Mouse (Mus musculus): Measurements from ENCODE around the gene Vps50. TPM values are rescaled to one million over a fixed set of nuclear protein-coding genes. Genes with fewer than 3 reads are reported as not detected.
"Not testable (repeated sequence)": the region's sequence is repeated elsewhere in the genome, so short reads cannot be mapped to it uniquely, and the experiment has no call there.

Vps50 gene
- total RNA-seq, 2 experiments from 2014 or later: 50.5 to 51.2 TPM

DNA sequence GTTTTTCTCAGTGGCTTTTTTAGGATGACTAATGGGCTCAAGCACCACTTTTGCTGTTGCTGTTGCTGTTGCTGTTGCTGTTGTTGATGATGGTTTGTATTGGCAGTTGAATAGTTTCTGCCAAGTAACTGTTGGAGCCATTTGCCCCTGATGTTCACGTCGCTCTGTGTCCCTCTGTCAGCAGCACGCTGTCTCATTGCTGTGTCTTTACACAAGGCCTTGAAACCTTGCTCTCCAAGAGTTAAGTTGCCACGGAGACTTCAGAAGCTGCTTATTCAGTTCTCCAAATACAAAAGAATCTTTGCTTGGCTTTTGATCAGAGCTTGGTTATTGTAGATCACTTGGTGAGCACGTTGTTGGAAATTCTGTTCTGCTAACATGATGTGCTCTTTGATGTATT is 33.3 kb downstream of the Vps50 start:
- DNase-seq (ENCODE audit: extremely low spot score in 1 of 2, low spot score in 1 of 2): no peak

- DNase-seq (ENCODE audit: extremely low spot score in 1 of 2, low spot score in 1 of 2): no peak
Observed at GRCm38 (mm10) chr6:3536048-3536447, 37.9 kb downstream of the Vps50 start.

DNA sequence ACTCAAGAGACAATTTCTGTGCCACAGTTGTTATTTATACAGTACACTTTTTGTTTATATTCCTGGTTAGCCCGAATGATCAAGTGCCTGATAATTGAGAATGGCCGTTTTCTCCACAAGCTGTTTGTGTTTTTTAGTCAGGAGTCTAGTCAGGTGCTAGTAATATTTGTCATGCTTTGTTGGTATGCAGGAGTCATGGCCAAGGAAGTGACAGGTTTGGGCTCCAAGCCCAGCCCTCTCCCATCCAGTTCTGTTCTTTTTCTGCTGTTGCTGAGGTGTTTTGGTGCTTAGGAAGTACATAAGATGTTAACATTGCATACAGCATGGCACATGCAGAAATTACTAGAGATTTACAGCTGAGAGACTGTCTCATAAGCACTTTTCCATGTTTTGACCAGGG is 41.3 kb downstream of the Vps50 start:
- DNase-seq (ENCODE audit: extremely low spot score in 1 of 2, low spot score in 1 of 2): no peak

DNA sequence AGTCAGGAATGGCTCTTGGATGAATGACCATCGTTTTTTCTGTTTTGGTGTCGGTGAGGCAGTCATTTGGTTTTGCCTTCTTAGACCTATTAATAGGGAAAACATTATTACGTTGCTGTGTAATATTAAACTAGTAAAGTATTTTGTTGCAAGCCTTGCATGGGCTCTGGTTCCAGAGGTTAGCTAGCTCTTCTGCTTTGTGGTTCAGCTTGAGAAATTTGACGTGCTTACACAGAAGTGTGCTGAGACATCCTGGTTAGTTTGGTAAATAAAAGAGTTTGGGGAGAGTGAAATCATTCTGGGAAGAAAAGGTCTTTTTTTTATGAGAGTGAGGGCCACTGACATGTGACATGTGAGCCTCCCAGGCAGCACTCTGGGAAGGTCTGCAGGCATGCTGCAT is 45.7 kb downstream of the Vps50 start:
- no peak for DNase-seq (ENCODE audit: extremely low spot score in 1 of 2, low spot score in 1 of 2)

DNA sequence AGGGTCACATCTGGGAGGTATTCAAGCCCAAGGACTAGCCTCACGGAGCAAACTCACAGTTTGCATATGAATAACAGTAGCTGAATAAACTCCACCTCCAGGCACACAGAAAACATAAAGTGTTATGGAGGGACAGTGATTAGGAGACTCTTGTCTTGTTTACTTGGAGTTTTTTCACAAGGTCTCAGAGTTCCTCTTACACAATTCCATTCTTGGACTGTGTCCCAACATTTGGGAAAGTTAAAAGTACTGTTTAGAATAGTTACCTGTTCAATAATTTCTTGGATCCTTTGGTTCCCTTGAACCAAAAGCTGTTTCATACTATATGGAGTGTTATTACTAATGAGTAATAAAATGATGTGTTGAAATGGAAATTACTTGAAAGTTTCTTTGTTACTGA is 46.8 kb downstream of the Vps50 start:
- DNase-seq (ENCODE audit: extremely low spot score in 1 of 2, low spot score in 1 of 2): no peak

DNA sequence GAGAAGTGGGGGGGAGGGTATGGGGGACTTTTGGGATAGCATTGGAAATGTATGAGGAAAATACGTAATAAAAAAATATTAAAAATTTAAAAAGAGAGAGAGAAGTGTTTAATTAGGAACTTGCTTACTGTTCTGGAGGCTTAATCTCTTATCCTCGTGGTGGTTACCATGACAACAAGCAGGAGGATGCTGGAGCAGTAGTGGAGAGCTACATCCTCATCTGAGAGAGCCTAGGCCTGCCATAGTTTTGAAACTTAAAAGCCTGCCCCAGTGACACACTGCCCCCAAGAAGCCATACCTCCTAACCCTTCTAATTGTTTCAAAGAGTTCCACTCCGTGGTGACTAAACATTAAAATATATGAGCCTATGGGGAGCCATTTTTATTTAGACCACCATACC is 50.8 kb downstream of the Vps50 start:
- no peak for DNase-seq (ENCODE audit: extremely low spot score in 1 of 2, low spot score in 1 of 2)

DNA sequence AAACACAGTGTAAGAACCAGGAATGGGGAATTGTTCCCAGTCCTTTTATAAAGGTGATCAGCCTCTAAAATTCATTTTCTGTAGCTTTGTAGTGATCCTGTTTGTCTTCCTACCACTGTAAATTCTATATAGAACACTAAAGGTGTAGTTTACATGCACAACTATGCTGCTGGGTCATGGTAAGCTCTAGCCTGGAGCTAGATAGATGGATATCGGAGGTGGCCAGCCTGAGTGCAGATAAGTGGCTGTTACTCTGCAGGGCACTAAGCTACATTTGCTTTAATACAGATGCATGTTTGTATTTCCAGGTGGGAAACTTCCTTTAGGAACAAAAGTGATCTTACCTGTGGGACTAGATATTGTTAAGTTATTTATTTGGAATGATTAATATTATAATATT is 51.8 kb downstream of the Vps50 start:
- no peak for DNase-seq (ENCODE audit: extremely low spot score in 1 of 2, low spot score in 1 of 2)

DNA sequence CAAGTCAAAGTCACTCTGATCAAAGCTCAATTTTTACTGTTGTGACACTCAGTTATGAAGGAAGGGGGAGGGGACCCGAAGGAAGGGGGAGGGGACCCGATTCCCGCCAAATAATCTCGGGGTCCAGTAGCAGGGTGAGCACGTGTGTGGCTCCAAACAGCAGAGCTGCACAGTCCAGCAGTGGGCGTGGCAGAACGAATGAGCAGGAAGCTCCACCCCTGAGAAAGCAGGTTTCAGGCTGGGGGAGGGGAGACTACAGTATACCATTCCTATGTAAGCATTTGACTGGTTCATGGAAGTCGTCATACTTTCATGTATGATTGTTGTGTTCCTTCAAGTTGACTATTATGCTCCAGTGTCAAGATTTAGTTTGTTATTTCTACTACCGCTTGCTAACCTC is 54.5 kb downstream of the Vps50 start:
- DNase-seq (ENCODE audit: extremely low spot score in 1 of 2, low spot score in 1 of 2): not testable (repeated sequence)

DNA sequence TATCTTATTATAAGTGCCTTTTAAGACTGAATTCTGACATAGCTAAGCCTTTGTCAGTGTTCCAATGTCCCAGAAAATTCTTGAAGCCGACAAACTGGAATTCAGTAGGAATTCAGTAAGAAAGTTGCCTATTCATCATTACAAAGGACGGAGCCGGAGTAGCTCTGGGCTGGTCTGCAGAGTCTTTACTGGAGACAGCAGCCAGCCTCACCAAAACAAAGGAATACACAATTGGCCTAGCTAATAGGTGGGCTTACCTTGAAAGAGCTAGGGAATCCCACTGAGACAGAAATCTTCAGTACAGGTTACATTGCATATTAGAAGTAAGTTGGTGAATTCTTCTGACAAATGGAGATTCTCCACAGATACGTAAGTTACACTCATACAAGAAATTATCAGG is 59.0 kb downstream of the Vps50 start:
- no peak for DNase-seq (ENCODE audit: extremely low spot score in 1 of 2, low spot score in 1 of 2)

GRCm38 (mm10) chr6:3560009-3560408 is 61.8 kb downstream of the Vps50 start:
- no peak for DNase-seq (ENCODE audit: extremely low spot score in 1 of 2, low spot score in 1 of 2)

- DNase-seq (ENCODE audit: extremely low spot score in 1 of 2, low spot score in 1 of 2): no peak
Observed at GRCm38 (mm10) chr6:3562301-3562700, 64.1 kb downstream of the Vps50 start.

DNA sequence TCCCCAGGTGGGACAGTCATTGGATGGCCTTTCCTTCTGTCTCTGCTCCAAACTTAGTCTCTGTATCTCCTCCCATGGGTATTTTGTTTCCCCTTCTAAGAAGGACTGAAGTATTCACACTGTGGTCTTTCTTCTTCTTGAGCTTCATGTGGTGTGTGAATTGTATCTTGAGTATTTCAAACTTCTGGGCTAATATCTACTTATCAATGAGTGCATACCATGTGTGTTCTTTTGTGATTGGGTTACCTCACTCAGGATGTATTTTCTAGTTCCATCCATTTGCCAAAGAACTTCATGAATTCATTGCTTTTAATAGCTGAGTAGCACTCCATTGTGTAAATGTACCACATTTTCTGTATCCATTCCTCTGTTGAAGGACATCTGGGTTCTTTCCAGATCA is 65.9 kb downstream of the Vps50 start:
- DNase-seq (ENCODE audit: extremely low spot score in 1 of 2, low spot score in 1 of 2): not testable (repeated sequence)

GRCm38 (mm10) chr6:3565005-3565404 is 66.8 kb downstream of the Vps50 start:
- DNase-seq (ENCODE audit: extremely low spot score in 1 of 2, low spot score in 1 of 2): no peak

GRCm38 (mm10) chr6:3565667-3566066 is 67.5 kb downstream of the Vps50 start:
- DNase-seq (ENCODE audit: extremely low spot score in 1 of 2, low spot score in 1 of 2): no peak

DNA sequence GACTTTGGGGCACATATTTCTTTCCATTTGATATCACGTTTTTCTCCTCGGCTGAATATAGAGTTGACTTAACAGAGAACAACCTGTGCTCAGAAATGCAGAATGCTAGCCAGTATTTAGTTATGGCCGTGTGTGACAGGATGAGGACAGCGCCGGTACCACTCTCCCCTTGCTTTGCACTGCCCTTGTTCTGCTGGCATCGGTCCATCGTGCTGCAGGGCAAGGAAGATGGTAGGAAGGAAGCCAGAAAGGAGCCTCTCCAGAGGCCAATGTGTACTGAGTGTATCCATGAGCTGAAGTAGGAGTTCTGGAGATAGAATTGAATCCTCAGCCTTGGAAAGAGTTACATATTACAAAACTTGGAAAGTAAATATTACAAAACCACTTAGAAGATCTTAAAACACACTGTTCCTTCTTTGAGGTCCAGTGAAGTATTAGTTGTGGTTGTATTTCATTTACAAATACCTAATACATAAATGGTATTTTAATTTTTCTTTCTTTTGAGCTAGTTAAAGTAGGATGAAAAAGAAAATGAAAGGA is 69.0 kb downstream of the Vps50 start:
- DNase-seq (ENCODE audit: extremely low spot score in 1 of 2, low spot score in 1 of 2): no peak

GRCm38 (mm10) chr6:3572221-3572815 is 74.1 kb downstream of the Vps50 start:
- no peak for DNase-seq (ENCODE audit: extremely low spot score in 1 of 2, low spot score in 1 of 2)

DNA sequence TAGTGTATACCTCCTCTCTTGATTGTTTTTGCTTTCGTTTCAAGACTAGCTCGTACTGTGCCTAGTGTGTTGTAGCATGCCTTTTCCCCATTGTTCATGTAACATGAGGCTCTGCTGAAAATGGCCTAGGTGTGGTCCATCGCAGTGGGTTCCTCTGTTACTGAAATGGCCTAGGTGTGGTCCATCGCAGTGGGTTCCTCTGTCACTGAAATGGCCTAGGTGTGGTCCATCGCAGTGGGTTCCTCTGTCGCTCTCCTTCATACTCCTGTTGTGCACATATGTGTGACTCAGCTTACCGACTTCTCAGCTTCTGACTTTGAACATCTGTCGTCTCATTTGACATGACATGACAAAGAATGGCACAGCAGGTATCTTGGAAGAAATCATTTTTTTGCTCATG is 75.6 kb downstream of the Vps50 start:
- no peak for DNase-seq (ENCODE audit: extremely low spot score in 1 of 2, low spot score in 1 of 2)

- DNase-seq (ENCODE audit: extremely low spot score in 1 of 2, low spot score in 1 of 2): no peak
Observed at GRCm38 (mm10) chr6:3585402-3585801, 87.2 kb downstream of the Vps50 start.

DNA sequence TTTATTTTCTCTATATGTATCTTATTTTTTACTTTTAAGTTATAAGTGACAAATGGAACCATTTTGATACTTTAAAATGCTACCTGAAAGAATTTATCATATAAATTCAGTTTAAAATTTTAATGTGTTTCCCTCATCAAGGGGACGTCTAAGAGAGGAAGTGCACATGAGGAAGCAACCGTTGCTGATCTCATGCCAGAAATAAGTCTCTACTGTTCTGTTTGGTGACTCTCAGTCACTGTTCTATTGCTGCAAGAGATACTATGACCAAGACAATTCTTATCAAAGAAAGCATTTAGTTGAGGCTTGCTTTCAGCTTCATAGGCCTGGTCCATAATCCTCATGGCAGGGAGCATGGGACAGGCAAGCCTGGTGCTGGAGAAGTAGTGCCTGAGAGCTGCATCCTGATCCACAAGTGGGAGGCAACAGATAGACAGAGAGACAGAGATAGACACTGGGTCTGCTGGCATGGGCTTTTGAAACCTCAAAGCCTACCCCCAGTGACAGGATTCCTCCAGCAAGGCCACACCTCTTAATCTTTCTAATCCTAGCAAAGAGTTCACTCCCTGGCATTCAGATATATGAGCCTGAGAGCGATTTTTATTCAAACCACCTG is 92.2 kb downstream of the Vps50 start:
- DNase-seq (ENCODE audit: extremely low spot score in 1 of 2, low spot score in 1 of 2): no peak

DNA sequence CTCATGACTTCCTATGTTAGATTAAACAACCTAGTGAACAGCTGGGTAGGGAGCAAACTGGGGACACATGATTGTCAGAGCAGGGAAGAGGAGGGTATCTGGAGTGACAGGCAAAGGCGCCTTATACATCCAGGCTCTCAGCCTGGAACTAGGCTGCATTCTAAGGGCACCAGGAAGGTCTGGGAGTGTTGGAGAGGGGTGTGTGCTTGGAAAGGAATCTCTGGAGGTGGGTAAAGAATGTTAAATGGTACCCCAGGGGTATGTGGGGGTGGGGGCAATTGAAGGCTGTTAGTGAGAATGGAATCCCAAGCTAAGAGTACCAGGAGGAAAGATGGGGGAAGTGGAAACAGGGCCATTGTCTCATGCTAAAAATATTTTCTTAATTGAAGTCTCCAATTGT is 96.1 kb downstream of the Vps50 start:
- no peak for DNase-seq (ENCODE audit: extremely low spot score in 1 of 2, low spot score in 1 of 2)

GRCm38 (mm10) chr6:3612827-3613226 is 114.6 kb downstream of the Vps50 start:
- no peak for DNase-seq (ENCODE audit: extremely low spot score in 1 of 2, low spot score in 1 of 2)
